Mouse (Mus musculus): ENCODE data around the gene Glul.
A peak's percentile ranks its signal among the peaks of the same experiment; 100 is the strongest.
"Not testable (repeated sequence)": the region's sequence is repeated elsewhere in the genome, so short reads cannot be mapped to it uniquely, and the experiment has no call there.

Gene Glul

GRCm38 (mm10) chr1:153899731-153900380 is at the start of gene Glul, which contains the start of gene Teddm2:
Gene Glul (plus strand): TSS chr1:153899944.
Gene Teddm2 (minus strand): TSS chr1:153900228.
- peak; percentile 87 for DNase-seq (ENCODE audit: low spot score)

GRCm38 (mm10) chr1:153852696-153853095 is 47.0 kb upstream of the Glul start:
- not testable (repeated sequence) for DNase-seq (ENCODE audit: low spot score)

- DNase-seq (ENCODE audit: low spot score) = no peak
Measured at GRCm38 (mm10) chr1:153855946-153856345, 43.8 kb upstream of the Glul start.

GRCm38 (mm10) chr1:153874045-153874444 is 25.7 kb upstream of the Glul start, which contains the start of gene Teddm1b:
Gene Teddm1b (plus strand): TSS chr1:153874345.
- DNase-seq (ENCODE audit: low spot score) = no peak

- not testable (repeated sequence) for DNase-seq (ENCODE audit: low spot score)
Measured at GRCm38 (mm10) chr1:153880391-153880790, 19.4 kb upstream of the Glul start.

- no peak for DNase-seq (ENCODE audit: low spot score)
Measured at GRCm38 (mm10) chr1:153886024-153886633, 13.6 kb upstream of the Glul start.

GRCm38 (mm10) chr1:153890121-153890520 is 9.6 kb upstream of the Glul start:
- DNase-seq (ENCODE audit: low spot score) = no peak

GRCm38 (mm10) chr1:153891442-153891841 is 8.3 kb upstream of the Glul start, which contains the start of gene Teddm1a:
Gene Teddm1a (plus strand): TSS chr1:153891742.
- no peak for DNase-seq (ENCODE audit: low spot score)

- DNase-seq (ENCODE audit: low spot score) = no peak
Measured at GRCm38 (mm10) chr1:153893746-153894145, 6.0 kb upstream of the Glul start.

- DNase-seq (ENCODE audit: low spot score) = no peak
Measured at GRCm38 (mm10) chr1:153894201-153894893, 5.4 kb upstream of the Glul start.

GRCm38 (mm10) chr1:153894979-153895378 is 4.8 kb upstream of the Glul start:
- peak; percentile 74 for DNase-seq (ENCODE audit: low spot score)

GRCm38 (mm10) chr1:153897196-153897595 is 2.5 kb upstream of the Glul start:
- DNase-seq (ENCODE audit: low spot score) = no peak

GRCm38 (mm10) chr1:153898989-153899730 is 584 bp upstream of the Glul start:
- DNase-seq (ENCODE audit: low spot score) = no peak

- no peak for DNase-seq (ENCODE audit: low spot score)
Measured at GRCm38 (mm10) chr1:153900381-153900780, 637 bp downstream of the Glul start.

- no peak for DNase-seq (ENCODE audit: low spot score)
Measured at GRCm38 (mm10) chr1:153900860-153901730, 1.4 kb downstream of the Glul start.

GRCm38 (mm10) chr1:153903006-153903405 is 3.3 kb downstream of the Glul start:
- DNase-seq (ENCODE audit: low spot score) = no peak

- no peak for DNase-seq (ENCODE audit: low spot score)
Measured at GRCm38 (mm10) chr1:153904236-153904635, 4.5 kb downstream of the Glul start.

GRCm38 (mm10) chr1:153905884-153906283 is 6.1 kb downstream of the Glul start:
- no peak for DNase-seq (ENCODE audit: low spot score)

- DNase-seq (ENCODE audit: low spot score) = no peak
Measured at GRCm38 (mm10) chr1:153908208-153908607, 8.5 kb downstream of the Glul start.

GRCm38 (mm10) chr1:153908741-153909140 is 9.0 kb downstream of the Glul start:
- DNase-seq (ENCODE audit: low spot score) = no peak

All from layer of hippocampus, adult 9-10 months (tissue).